Mouse (Mus musculus) hindbrain, embryonic 12.5 days (tissue): Measurements from ENCODE around the gene Ccl27a. TPM values are rescaled to one million over a fixed set of nuclear protein-coding genes. Genes with fewer than 3 reads are reported as not detected.

Experiments
- ATAC-seq: fragments of 200-750 bp; cut with Nextera tagmentation; 2 replicates; pipeline ENCODE4 v1.8.0; 2017; ENCODE audit warnings: moderate TSS enrichment; ENCODE audit not compliant: low FRiP score
- H3K27ac ChIP-seq: fragments of 300-500 bp; sonication (generic); 2 replicates; pipeline ENCODE4 v1.5.1; 2016; ENCODE audit warnings: mild to moderate bottlenecking
- H3K27me3 ChIP-seq: fragments of 300-500 bp; sonication (generic); 2 replicates; pipeline ENCODE4 v1.6.1; 2016; ENCODE audit warnings: mild to moderate bottlenecking
- H3K36me3 ChIP-seq: fragments of 300-500 bp; sonication (generic); 2 replicates; pipeline ENCODE4 v1.6.1; 2016; ENCODE audit warnings: mild to moderate bottlenecking
- H3K4me1 ChIP-seq: fragments of 300-500 bp; sonication (generic); 2 replicates; pipeline ENCODE4 v1.6.1; 2016
- H3K4me2 ChIP-seq: fragments of 300-500 bp; sonication (generic); replicated peaks from 2 replicates; pipeline ENCODE4 v1.6.1; 2016; ENCODE audit warnings: mild to moderate bottlenecking
- H3K4me3 ChIP-seq: fragments of 300-500 bp; sonication (generic); 2 replicates; pipeline ENCODE4 v1.5.1; 2016; ENCODE audit warnings: mild to moderate bottlenecking
- H3K9ac ChIP-seq: fragments of 300-500 bp; sonication (generic); 2 replicates; pipeline ENCODE4 v1.6.1; 2016; ENCODE audit warnings: mild to moderate bottlenecking, moderate library complexity
- H3K9me3 ChIP-seq: fragments of 300-500 bp; sonication (generic); replicated peaks from 2 replicates; pipeline ENCODE4 v1.6.1; 2016; ENCODE audit warnings: mild to moderate bottlenecking
- WGBS: fragments of 180-500 bp; shearing (Covaris S2); methylation state at CpG from one replicate; pipeline ENCODE4 v1.1.7; 2016; 5-methylcytosine and 5-hydroxymethylcytosine counted together
- polyA plus RNA-seq: library from polyadenylated mRNA; unstranded; fragments of >200 nt; fragmentation: Nextera tagmentation; extraction: Ambion mirVana; gene quantifications from 2 replicates; pipeline ENCODE4 v1.2.1, GENCODE M21; 2016

Ccl27a gene
- polyA plus RNA-seq, 1 experiment from 2014 or later, result 133 TPM

DNA sequence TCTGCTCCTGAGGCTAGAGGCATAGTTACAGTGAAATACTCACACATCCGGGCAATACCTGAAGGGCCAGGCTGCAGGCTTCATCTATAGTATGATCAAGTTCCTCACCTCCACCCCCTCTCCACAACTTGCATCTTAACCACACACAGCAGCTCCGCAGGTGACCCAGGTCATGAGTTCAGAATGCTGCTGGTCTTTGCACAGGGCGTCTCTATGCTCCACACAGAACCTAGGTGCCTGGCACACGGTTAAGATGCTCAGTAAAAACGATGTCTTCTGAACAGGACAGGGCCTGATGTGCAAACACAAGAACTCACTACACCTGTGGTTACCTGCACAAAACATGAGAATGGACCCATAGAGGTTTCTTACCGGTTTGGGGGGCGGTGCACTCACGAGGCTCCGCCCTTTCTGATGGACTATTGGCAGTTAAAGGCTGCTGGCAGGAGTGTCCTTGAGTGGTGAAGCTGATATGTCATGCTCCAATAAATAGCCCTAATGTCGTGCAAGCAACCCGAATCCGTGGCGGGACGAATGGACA lies 19.2 kb downstream of the Ccl27a start, which contains the start of gene Galt:
Gene Galt, plus strand, starts transcription at position 432 of the 541 bp plus-strand sequence.
- H3K9ac ChIP-seq, result peak within 1 kb of the TSS; percentile 78
- peak; percentile 59 for ATAC-seq
- no peaks in the 10 kb centered on the region for H3K9me3 ChIP-seq
- H3K27ac ChIP-seq, result peak within 1 kb of the TSS; percentile 78
- peak within 1 kb of the TSS; percentile 91 for H3K4me2 ChIP-seq
- 14% methylated on average over 14 of the region's 14 CpGs for WGBS
- no peaks in the 10 kb centered on the region for H3K27me3 ChIP-seq
- H3K4me3 ChIP-seq, result peak within 1 kb of the TSS; percentile 71
- H3K4me1 ChIP-seq, result peaks cover 13% of the 10 kb centered on the region
- H3K36me3 ChIP-seq, result 0 out of 2 replicates have a peak, but pooled peaks cover 3% of the 10 kb centered on the region

DNA sequence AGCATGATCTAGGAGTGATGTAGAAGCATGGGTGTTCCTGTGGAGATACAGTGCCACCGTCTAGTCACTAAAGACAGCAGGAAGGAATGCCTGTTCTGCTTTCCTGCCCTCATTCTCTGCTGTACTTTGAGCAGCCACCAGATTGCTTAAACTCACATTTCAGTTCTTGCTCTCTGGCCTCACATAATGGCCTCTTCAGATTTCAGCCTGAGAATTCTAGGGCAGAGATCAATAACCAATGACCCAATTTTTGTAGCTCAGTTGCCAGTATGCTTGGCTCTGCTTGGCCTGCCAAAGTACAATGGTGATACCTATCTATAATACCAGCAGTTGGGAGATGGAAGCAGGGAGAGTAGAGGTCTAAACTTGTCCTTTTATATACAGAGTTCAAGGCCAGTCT lies 29.0 kb downstream of the Ccl27a start:
- ATAC-seq, result no peak
- no peak overlapping the region for H3K9ac ChIP-seq
- H3K36me3 ChIP-seq, result 0 out of 2 replicates have a peak, but pooled peaks cover 3% of the 10 kb centered on the region
- H3K27me3 ChIP-seq, result no peaks in the 10 kb centered on the region
- no peak overlapping the region for H3K4me3 ChIP-seq
- H3K4me1 ChIP-seq, result peaks cover 8% of the 10 kb centered on the region
- WGBS, result 68% methylated on average over 1 of the region's 1 CpGs
- H3K4me2 ChIP-seq, result no peak overlapping the region
- no peak overlapping the region for H3K27ac ChIP-seq
- peaks cover 10% of the 10 kb centered on the region for H3K9me3 ChIP-seq

DNA sequence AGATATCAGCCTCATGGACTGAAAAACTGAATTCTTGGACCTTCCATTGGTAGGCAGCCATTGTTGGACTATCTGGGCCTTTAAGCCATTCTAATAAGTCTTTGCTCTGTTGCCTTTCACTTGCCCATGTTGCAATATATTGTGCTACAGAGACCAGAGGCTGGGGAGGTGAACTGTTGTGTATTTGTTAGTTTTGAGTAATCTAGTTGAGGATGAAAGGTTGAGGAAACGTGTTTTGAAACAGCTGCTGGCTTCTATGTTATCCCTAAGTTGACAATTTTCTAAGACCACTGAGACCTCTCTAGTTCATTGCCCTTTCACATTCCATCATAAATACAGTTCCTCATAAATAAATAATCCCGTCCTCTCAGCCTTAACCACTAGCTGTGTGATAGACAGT lies 29.9 kb downstream of the Ccl27a start:
- no peaks in the 10 kb centered on the region for H3K27me3 ChIP-seq
- H3K4me2 ChIP-seq, result no peak overlapping the region
- WGBS, result 73% methylated on average over 2 of the region's 2 CpGs
- peaks cover 6% of the 10 kb centered on the region; the same call in 1 of the 2 replicates for H3K36me3 ChIP-seq
- peaks cover 10% of the 10 kb centered on the region for H3K9me3 ChIP-seq
- peaks cover 17% of the 10 kb centered on the region for H3K4me1 ChIP-seq
- no peak overlapping the region for H3K9ac ChIP-seq
- no peak overlapping the region for H3K27ac ChIP-seq
- no peak overlapping the region for H3K4me3 ChIP-seq
- no peak for ATAC-seq

DNA sequence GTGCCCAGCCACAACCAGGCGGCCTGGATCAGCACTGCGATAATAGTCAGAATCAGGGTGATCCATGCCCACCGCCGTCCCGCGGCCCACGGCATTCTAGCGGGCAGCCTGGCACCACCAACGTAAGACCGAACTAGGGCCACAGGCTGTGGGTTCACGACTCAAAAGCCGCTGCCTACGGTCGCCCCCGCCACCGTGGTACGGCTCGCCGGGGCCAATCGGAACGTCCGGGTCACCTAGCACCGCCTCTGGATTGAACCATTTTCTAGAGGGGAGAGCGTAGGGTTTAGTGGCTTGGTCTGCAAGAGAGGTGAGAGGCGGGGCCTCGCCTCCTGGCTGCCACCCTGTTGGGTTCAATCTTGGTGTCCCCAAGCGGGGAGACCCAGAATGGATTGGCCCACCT lies 32.9 kb downstream of the Ccl27a start:
- Histone ChIP-seq H3K9me3 (peaks cover 4% of the 10 kb centered on the region), H3K9ac (peak overlapping the region; percentile 77), H3K36me3 (peaks cover 13% of the 10 kb centered on the region; the same call in 1 of the 2 replicates), H3K4me3 (peak overlapping the region; percentile 69), H3K4me2 (peak overlapping the region; percentile 90), H3K4me1 (peaks cover 17% of the 10 kb centered on the region), H3K27me3 (no peaks in the 10 kb centered on the region), H3K27ac (peak overlapping the region; percentile 87)
- ATAC-seq, result peak; percentile 97
- under 1% methylated on average over 27 of the region's 27 CpGs for WGBS

DNA sequence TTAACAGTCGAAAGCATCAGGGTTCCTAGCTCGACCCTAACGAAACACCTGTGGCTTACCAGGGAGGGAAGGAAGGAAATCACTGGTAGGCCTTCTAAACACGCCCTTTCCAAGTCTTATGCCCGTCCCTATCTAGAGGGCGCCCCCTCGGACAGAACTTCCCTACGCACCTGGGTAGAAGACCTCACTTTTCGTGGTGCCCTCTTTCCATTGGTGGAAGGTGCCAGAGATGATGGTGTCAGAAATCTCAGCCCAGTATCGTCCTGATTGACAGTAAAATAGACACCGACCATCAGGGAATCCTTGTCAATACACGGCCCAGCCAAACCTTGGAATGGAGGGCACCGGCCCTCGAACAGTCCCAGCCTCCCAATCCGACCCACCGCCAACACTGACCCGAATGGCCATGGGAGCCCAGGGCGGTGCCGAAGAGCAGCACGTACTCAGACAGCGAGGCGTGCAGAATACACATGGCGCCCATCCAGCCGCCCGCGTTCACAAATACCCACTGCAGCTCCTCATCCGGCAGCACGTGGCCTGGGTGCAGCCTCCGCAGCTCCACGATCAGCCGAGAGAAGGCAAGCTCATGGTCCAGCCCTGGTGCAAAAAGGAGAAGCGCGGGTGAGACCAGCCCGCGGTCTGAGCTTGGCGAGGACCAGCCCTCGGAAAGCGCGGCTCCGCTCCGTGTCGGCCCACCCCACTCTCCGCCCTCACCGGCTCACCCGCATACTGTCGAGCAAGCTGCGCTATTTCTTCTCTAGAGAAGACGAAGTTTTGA lies 33.5 kb downstream of the Ccl27a start:
- Histone ChIP-seq H3K9me3 (no peaks in the 10 kb centered on the region; the same call in 1 of the 2 replicates), H3K36me3 (peaks cover 13% of the 10 kb centered on the region; the same call in 1 of the 2 replicates), H3K9ac (peak overlapping the region; percentile 77), H3K27ac (peak overlapping the region; percentile 87), H3K4me1 (peaks cover 17% of the 10 kb centered on the region), H3K4me3 (peak overlapping the region; percentile 69), H3K4me2 (peak overlapping the region; percentile 90), H3K27me3 (no peaks in the 10 kb centered on the region)
- 1% methylated on average over 48 of the region's 48 CpGs for WGBS
- ATAC-seq, result peak; percentile 85

DNA sequence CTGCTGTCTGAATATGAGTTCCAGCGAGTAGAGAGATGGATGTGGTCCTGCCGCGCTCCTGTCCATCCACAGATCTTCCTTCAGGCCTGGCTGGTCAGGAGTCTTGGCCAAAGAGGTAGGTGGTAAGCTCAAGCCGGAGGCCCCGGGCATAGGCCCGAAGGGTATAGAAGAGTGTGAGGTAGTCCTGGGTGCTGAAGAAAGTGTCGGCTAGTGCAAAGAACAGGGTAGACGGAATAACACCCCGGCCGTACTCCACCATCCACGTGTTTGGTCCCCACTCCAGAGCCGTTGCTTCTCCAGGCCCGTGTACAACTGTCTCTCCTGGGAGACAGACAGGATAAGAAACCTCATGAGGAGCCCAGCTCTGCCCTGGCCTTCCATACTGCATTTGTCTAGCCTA lies 34.8 kb downstream of the Ccl27a start:
- Histone ChIP-seq H3K36me3 (peaks cover 13% of the 10 kb centered on the region; the same call in 1 of the 2 replicates), H3K9ac (0 out of 2 replicates have a peak overlapping the region, but pooled peaks have one; percentile 24), H3K9me3 (no peaks in the 10 kb centered on the region; the same call in 1 of the 2 replicates), H3K4me3 (no peak overlapping the region), H3K4me2 (peak overlapping the region; percentile 90; the same call in 1 of the 2 replicates), H3K4me1 (peaks cover 17% of the 10 kb centered on the region), H3K27ac (no peak overlapping the region), H3K27me3 (no peaks in the 10 kb centered on the region)
- 96% methylated on average over 13 of the region's 13 CpGs for WGBS
- ATAC-seq, result no peak

DNA sequence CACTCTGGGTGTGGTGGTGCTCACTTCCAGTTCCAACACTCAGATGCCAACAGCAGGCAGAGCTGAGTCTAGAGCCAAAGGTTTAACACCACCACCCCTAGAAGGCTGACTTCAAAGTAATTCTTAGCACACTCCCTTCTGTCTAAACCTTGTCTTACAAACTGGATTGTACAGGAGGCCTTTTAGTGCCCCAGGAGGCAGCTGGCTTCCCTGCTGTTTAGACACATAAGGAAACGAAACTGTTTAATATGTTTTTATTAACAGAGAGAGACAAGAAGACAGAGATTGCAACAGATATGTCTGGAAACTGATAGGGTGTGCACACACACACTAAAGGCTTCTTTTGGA lies 35.8 kb downstream of the Ccl27a start:
- WGBS, result 53% methylated on average over 1 of the region's 1 CpGs
- no peak for ATAC-seq
- no peak overlapping the region for H3K4me3 ChIP-seq
- no peaks in the 10 kb centered on the region; the same call in 1 of the 2 replicates for H3K9me3 ChIP-seq
- H3K36me3 ChIP-seq, result peaks cover 13% of the 10 kb centered on the region; the same call in 1 of the 2 replicates
- no peak overlapping the region for H3K9ac ChIP-seq
- no peak overlapping the region for H3K4me2 ChIP-seq
- H3K27me3 ChIP-seq, result peaks cover 7% of the 10 kb centered on the region
- H3K4me1 ChIP-seq, result peaks cover 17% of the 10 kb centered on the region
- H3K27ac ChIP-seq, result no peak overlapping the region

GRCm38 (mm10) chr4:41737602-41738255 lies 36.3 kb downstream of the Ccl27a start:
- 50% methylated on average over 8 of the region's 8 CpGs for WGBS
- Histone ChIP-seq H3K4me1 (peaks cover 17% of the 10 kb centered on the region), H3K9ac (no peak overlapping the region), H3K9me3 (no peaks in the 10 kb centered on the region; the same call in 1 of the 2 replicates), H3K36me3 (peaks cover 13% of the 10 kb centered on the region; the same call in 1 of the 2 replicates), H3K27me3 (peaks cover 12% of the 10 kb centered on the region), H3K4me2 (no peak overlapping the region), H3K27ac (no peak overlapping the region), H3K4me3 (no peak overlapping the region)
- ATAC-seq, result 0 out of 2 replicates have a peak, but pooled peaks have one; percentile 12

DNA sequence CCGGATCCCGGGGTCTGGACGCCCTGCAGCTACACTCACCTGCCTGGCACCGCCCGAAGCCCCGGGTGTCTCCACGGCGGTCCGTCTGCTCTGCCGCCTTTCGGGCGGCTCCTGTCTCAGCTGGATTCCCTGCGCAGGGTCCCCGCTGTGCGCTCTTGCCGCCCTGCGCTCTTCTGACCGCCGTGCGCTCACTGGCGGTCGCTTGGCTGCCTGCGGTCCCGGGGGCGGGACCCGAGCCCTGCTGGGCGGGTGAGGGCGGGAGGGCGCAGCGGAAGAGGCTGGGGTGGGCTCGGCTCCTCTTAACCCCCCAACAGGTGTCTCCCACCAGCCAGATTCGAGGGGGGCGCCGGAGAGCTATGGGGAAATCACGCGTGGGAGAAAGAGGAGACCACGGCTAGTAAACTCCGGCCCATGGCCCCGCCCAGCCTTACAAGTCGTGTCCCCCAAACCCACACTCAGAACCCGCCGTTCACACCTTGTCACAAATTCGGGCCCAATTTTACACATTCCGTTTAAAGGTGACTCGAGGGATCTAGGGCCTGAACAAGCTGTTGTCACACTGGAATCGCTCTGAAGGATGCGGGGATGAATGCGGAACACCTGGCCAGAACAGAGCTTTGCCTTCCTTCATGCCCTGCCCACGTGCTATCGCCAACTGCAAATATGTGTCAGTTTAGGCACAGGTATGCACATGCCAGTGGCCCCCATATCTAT lies 42.8 kb downstream of the Ccl27a start, which contains the start of gene Arid3c:
Gene Arid3c, minus strand, starts transcription at position 91 of the 714 bp plus-strand sequence.
- peak within 1 kb of the TSS; percentile 47 for H3K9ac ChIP-seq
- WGBS, result 1% methylated on average over 47 of the region's 50 CpGs
- peaks cover 73% of the 10 kb centered on the region for H3K27me3 ChIP-seq
- no peak within 1 kb of the TSS for H3K27ac ChIP-seq
- H3K9me3 ChIP-seq, result no peaks in the 10 kb centered on the region; the same call in 1 of the 2 replicates
- ATAC-seq, result no peak
- H3K4me1 ChIP-seq, result peaks cover 21% of the 10 kb centered on the region
- H3K36me3 ChIP-seq, result no peaks in the 10 kb centered on the region
- peak within 1 kb of the TSS; percentile 62 for H3K4me2 ChIP-seq
- peak within 1 kb of the TSS; percentile 37 for H3K4me3 ChIP-seq

GRCm38 (mm10) chr4:41726826-41727621 lies 47.0 kb downstream of the Ccl27a start:
- Histone ChIP-seq H3K4me2 (peak overlapping the region; percentile 21), H3K27ac (peak overlapping the region; percentile 52), H3K36me3 (no peaks in the 10 kb centered on the region), H3K4me3 (no peak overlapping the region), H3K9ac (no peak overlapping the region), H3K27me3 (peaks cover 83% of the 10 kb centered on the region), H3K9me3 (no peaks in the 10 kb centered on the region), H3K4me1 (peaks cover 37% of the 10 kb centered on the region)
- ATAC-seq, result peak; percentile 55
- WGBS, result 11% methylated on average over 20 of the region's 20 CpGs

DNA sequence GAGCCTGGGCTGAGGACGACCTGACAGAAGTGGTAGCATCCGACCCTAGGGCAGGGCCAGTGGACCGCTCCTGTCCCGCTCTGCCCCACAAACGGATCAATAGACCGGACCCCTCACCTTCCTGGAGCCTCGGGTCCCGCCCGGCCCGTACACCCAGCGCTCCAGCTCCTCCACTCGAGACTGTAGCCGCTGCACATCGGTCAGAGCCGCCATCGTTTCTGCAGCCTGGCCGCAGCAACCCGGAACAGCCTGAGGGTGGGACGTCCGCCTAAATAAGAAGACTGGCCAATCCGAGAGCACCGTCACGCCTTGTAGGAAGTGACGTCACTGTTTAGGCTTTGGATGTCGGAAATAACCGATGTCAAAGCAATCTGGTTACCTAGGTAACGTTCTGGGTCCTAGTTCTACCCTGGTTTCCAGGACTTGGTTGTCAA lies 51.1 kb downstream of the Ccl27a start, which contains the start of gene Dctn3:
Gene Dctn3, minus strand, starts transcription at position 253 of the 434 bp plus-strand sequence.
- Histone ChIP-seq H3K36me3 (peaks cover 18% of the 10 kb centered on the region), H3K27ac (peak within 1 kb of the TSS; percentile 62; the same call in 1 of the 2 replicates), H3K4me3 (peak within 1 kb of the TSS; percentile 85)

More for the DNA sequence above, 51.1 kb downstream of the Ccl27a start, which contains the start of gene Dctn3:
- Histone ChIP-seq H3K4me2 (peak within 1 kb of the TSS; percentile 81), H3K9me3 (no peaks in the 10 kb centered on the region), H3K9ac (peak within 1 kb of the TSS; percentile 89), H3K4me1 (peaks cover 34% of the 10 kb centered on the region), H3K27me3 (peaks cover 45% of the 10 kb centered on the region)
- WGBS, result under 1% methylated on average over 27 of the region's 27 CpGs
- ATAC-seq, result peak; percentile 91
